Mouse (Mus musculus) megakaryocyte, adult 5-6 weeks (primary cell): ENCODE measurements around the gene Carnmt1. TPM values are rescaled to one million over a fixed set of nuclear protein-coding genes. Genes with fewer than 3 reads are reported as not detected.

Experiments used
- ATAC-seq: 2 replicates; pipeline ENCODE4 v1.8.0; 2016; ENCODE audit warnings: mild to moderate bottlenecking, inconsistent platforms; ENCODE audit not compliant: poor library complexity, severe bottlenecking
- total RNA-seq, 2 experiments: library from RNA; stranded (forward) in 1 of 2; stranded (reverse) in 1 of 2; fragments of 153-499, 151-499 nt in 1 of 2; fragments of 221-1000, 200-1000 nt in 1 of 2; gene quantifications; 2 replicates each; pipeline versions ENCODE4 v1.2.3 to v1.2.4; 2015 to 2017

Gene Carnmt1
- total RNA-seq, 2 experiments from 2014 or later = 11.6 to 18.3 TPM

DNA sequence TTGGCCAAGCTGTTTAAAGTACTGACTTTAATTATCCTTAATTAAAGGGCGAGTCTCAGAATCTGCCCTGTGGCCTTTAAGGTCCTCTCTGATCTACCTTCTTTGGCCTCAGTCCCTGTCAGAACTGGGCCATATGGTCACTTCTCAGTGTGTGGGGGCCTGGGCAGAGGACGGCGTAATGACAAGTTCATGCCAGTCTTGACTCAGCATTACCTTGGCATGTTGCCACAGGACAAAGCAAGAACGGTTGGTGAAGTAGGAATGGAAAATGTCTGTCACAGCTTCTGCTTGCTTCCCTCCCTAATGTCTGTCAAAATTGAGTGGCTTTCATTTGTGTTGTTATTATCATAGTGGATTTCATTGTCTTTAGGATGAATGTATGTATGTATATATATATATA, 18.0 kb upstream of the Carnmt1 start:
- no peak for ATAC-seq

- no peak for ATAC-seq
Measured at GRCm38 (mm10) chr19:18653058-18653457, 17.5 kb upstream of the Carnmt1 start.

DNA sequence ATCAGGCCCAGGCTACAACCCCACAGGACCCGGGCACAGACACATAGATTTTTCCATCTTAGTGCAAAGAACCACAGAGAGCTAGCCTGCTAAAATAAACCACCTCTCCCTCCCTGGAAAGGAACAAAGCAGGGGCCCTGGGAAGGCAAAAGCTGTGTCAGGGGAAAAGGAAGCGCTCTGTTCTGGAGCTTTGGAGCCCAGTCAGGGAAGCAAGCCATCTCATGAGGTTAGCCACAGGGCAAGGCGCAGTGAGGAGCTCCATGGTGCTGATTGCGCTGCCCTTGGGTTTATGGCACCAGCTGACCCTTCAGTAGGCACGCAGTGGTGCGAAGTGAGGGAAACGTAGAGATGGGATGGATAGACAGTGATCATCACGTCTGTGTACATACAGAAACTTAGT, 16.2 kb upstream of the Carnmt1 start:
- ATAC-seq = no peak

DNA sequence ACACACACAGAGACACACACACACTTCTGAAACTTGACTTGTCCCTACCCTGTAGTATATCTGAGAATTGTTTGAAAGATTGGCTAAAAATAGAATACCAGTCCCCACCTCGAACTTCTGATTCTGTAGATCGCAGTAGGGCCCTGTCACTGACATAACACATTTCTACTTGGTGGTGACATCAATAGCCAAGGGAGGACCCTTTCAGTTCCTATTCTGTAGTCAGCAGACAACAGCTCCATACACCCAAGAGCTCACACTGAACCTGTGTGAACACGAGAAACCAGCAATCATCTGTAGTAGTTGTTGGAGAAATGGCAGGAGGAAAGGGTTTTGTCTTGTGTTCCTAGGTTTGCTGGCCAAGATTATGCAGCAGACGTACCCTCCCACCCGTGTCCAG, 15.6 kb upstream of the Carnmt1 start:
- ATAC-seq = no peak

DNA sequence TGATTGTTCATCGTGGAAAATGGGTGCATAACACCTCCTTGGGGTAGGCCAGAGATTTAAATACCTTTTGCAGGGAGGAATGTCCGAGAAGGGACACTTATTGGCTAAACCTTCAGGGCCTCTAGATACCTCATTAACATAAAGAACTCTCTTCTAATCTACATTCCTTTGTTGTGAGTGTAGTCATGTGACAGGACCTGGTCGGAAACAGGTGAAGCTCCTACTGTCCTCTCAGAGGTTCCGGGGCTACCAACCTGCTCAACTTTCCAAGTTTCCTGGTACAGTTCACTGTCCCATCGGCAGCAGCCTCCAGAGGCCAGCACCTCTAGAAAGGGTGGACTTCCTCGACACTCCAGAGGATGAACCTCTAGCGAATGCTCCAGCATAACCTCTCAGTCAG, 14.6 kb upstream of the Carnmt1 start:
- ATAC-seq = no peak

DNA sequence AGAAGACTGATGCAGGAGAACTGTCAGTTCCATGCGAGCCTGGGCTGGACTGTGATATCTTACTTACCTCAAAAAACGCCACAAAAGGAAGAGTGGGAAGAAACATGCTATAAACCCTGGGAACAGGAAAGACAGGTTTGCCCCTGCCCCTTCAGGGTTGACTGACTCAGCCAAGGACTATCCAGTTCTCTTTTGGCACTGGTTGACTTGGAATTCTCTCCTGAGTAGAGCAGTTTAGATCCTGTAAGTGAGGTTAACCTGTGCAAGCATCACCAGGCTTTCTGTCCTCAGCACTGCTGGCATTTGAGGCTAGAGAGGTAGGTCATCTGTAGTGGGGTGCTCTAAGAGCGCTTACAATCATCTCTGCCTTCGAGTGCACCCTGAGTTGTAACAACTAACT, 12.1 kb upstream of the Carnmt1 start:
- no peak for ATAC-seq

- ATAC-seq = no peak
Measured at GRCm38 (mm10) chr19:18659349-18659748, 11.2 kb upstream of the Carnmt1 start.

- ATAC-seq = no peak
Measured at GRCm38 (mm10) chr19:18660466-18660865, 10.1 kb upstream of the Carnmt1 start.

DNA sequence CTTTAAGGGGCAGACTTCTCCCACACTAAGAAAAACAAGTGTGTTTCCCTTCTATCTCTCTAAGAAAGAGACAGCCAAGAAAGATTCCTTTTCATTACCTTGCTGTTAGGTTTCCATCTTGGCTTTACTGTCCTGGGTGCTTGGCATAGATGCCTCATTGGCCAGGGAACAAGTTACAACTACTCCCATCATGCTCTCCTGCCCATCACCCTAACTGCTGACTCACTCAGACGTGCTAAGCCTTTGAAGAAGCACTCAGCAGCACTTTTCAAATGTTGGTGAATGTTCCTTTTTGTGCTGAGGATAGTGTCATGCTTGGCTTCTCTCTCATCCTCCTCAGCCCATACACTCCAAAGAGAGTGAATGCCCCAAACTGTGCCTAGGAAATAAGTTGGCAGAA, 8.9 kb upstream of the Carnmt1 start:
- ATAC-seq = no peak

GRCm38 (mm10) chr19:18663904-18664303, 6.7 kb upstream of the Carnmt1 start:
- ATAC-seq = peak; percentile 96

- ATAC-seq = no peak
Measured at GRCm38 (mm10) chr19:18666966-18667365, 3.6 kb upstream of the Carnmt1 start.

DNA sequence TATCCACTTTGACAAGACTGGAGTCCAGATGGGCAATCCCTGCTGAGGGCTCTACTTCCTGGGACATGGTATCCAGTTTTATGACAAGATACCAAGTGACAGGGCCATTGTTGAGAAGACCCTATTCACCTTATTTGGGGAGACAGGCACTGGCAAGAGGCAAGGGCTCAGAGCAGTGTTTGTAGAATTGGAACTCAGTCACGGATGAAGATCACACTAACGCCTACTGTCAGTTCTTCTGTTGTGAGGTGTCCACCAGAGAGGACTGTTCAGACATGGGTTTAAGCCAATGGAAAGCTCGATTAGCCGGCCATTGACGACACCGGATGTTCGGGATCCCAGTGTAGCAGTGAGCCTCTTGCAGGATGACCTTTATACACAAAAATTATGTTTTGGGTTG, 1.0 kb upstream of the Carnmt1 start:
- no peak for ATAC-seq

DNA sequence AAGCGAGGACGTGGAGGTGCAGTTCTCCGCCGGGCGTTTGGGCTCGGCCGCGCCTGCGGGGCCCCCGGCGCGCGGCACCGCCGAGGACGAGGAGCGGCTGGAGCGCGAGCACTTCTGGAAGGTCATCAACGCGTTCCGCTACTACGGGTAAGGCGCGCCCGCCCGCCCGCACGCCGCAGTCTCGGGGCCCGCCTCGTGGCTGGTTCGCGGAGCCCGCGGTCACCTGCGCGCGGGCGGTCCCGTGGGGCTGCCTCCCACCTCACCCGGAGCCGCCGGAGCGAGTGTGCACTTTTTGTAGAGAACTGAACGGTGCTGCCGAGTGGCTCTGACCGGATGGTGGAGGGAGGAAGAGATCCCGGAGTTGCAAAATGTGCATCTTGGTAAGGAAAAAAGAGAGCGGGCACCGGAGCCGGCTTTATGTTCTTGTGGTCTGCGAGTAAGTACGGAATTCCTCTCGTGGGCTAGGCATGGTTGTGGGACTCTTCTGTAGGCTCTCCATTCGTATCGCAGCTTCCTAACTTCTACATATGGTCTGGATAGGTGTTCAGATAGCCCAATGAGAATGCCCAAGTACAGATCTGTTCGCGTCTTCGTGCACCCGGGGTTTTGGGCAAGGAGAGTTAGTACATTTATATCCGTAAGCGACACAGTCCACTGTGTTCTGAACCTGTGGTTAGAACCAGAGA, 635 bp downstream of the Carnmt1 start:
- peak; percentile 39 for ATAC-seq

DNA sequence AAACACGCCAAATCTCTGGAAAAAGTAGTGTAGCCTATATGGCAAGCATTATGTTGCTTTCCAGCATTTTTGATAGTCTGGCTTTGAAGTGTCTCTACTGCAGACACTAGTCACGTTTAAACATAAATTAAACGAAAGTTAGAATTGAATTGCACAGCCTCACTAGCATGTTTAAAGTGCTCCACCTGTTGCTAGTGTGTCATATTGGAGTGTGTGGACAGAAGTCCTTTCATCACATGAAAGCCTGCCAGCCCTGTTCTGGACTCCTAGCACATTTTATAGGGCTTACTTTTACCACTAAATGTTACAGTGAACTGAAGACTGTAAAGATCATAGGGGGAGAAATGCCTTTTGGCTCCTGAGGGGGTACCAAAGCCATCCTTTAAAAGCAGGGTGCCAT, 1.9 kb downstream of the Carnmt1 start:
- no peak for ATAC-seq

DNA sequence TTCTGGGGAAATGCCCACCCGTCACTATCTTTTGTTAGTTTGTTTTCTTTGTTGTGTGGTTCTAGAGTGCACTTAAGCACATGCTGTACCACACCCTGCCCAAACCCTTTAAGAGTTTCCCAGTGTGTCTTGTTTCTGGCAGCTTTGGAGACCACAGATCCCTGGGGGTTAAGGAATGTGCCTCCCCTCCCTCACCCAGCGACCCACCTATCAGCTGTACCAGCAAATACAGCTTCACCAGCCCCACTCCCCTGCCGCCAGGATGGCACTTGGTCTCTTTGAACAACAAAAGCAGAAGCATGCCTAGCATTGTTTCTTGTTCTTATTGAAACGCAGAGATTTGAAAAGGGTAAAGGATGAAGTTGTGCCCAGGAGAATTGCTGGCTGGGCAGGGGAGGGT, 2.6 kb downstream of the Carnmt1 start:
- ATAC-seq = no peak

- ATAC-seq = no peak
Measured at GRCm38 (mm10) chr19:18682142-18682541, 11.6 kb downstream of the Carnmt1 start.

- ATAC-seq = peak; percentile 96
Measured at GRCm38 (mm10) chr19:18687556-18687955, 17.0 kb downstream of the Carnmt1 start.

DNA sequence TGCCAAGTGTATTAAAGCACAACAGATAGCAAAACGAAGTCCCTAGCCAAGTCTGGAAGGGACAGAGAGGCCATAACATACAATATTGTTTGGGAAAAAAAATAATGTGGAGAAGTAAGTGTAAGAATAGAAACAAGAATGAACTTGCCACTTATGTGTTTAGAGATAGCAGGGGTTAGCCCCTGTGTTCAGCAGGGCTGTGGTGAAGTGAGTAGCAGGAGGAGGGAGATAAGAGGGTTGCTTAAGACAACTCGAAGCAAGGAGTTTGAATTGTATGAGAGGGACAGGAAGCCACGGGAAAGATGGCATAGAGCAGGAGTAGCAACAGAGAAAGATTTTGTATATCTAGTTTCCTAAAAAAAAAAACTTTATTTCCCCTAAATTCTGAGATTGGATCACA, 21.6 kb downstream of the Carnmt1 start:
- ATAC-seq = no peak

DNA sequence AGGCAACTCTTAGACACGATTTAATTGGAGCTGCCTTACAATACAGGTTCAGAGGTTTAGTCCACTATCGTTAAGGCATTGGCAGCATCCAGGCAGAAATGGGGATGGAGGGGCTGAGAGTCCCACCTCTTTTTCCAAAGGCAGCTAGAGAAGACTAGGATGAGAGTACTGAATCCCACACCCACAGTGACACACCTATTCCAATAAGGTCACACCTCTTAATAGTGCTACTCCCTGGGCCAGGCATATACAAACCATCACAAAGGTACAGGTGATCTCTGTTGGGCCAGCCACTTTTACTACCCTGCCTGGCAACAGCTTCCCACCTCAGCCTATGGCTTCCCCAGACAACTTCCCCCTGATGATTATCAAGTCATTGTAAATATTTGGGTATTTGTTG, 22.2 kb downstream of the Carnmt1 start:
- ATAC-seq = no peak

- ATAC-seq = no peak
Measured at GRCm38 (mm10) chr19:18695116-18695515, 24.6 kb downstream of the Carnmt1 start.

DNA sequence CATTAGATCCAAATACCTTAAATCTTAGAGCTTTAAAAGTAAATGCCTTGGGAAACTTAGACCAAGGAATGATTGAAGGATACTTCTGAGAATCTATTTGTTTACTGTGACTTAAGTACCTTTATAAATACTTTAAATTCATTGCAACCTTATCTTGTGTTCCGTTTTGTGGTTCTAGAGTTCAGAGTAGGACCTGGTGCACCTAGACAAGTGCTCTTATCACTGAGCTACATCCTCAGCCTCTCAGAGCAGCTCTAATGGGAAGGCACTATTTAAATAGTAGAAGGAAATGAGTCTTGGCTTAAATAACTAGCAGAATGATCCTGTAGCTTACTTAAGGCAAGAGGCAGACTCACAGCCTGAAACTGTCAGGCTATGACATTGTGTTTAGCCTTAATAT, 25.0 kb downstream of the Carnmt1 start:
- no peak for ATAC-seq

- no peak for ATAC-seq
Measured at GRCm38 (mm10) chr19:18708101-18708500, 37.5 kb downstream of the Carnmt1 start.

DNA sequence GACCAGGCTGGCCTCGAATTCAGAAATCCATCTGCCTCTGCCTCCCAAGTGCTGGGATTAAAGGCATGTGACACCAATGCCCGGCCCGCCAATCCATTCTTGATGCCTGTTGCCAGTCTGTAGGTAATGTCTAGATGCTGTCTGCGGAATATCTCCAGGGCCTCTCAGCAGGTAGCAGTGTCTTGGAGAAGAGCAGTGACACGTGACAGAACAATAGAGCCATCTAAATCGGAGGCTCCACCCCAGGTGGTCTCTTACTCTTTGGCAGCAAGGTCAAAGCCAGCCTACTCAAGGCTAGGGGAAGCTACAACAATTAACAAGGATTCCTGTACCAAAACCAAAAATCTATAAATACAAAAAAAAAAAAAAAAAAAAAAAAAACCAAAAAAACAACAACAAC, 40.3 kb downstream of the Carnmt1 start:
- no peak for ATAC-seq
